Mouse (Mus musculus): ENCODE results near the gene Notch3. TPM values are rescaled to one million over a fixed set of nuclear protein-coding genes. Genes with fewer than 3 reads are reported as not detected.

Gene Notch3
- polyA plus RNA-seq, 1 experiment: 0.23 TPM

GRCm38 (mm10) chr17:32169518-32170225 is 3.0 kb upstream of the Notch3 start:
- peaks cover 54% of the 10 kb centered on the region for H3K27me3 ChIP-seq (replicated peaks)
- no peak overlapping the region for H3K4me3 ChIP-seq (replicated peaks)
- H3K36me3 ChIP-seq (replicated peaks; ENCODE audit: low read length): no peaks in the 10 kb centered on the region
- TF ChIP-seq FLI1 (IDR thresholded peaks at IDR 0.05; ENCODE audit: low read length) (no peak), GATA1 (IDR thresholded peaks at IDR 0.05; ENCODE audit: borderline replicate concordance, low read length) (no peak)
- no peaks in the 10 kb centered on the region for H3K9me3 ChIP-seq
- H3K4me1 ChIP-seq: peaks cover 55% of the 10 kb centered on the region

- TF ChIP-seq FLI1 (IDR thresholded peaks at IDR 0.05; ENCODE audit: low read length) (no peak), GATA1 (IDR thresholded peaks at IDR 0.05; ENCODE audit: borderline replicate concordance, low read length) (no peak)
- no peaks in the 10 kb centered on the region for H3K9me3 ChIP-seq
- H3K4me1 ChIP-seq: peaks cover 64% of the 10 kb centered on the region
- no peaks in the 10 kb centered on the region for H3K36me3 ChIP-seq (replicated peaks; ENCODE audit: low read length)
- peak overlapping the region; percentile 88 for H3K4me3 ChIP-seq (replicated peaks)
- peaks cover 76% of the 10 kb centered on the region for H3K27me3 ChIP-seq (replicated peaks)
Observed at GRCm38 (mm10) chr17:32165803-32166595, 653 bp downstream of the Notch3 start.

- H3K4me1 ChIP-seq: peaks cover 67% of the 10 kb centered on the region
- H3K27me3 ChIP-seq (replicated peaks): peaks cover 82% of the 10 kb centered on the region
- peak overlapping the region; percentile 66 for H3K4me3 ChIP-seq (replicated peaks)
Observed at GRCm38 (mm10) chr17:32165266-32165802, 1.3 kb downstream of the Notch3 start.

GRCm38 (mm10) chr17:32164780-32165179 is 1.9 kb downstream of the Notch3 start:
- Histone ChIP-seq H3K4me1 (peaks cover 62% of the 10 kb centered on the region), H3K4me3 (replicated peaks) (peak overlapping the region; percentile 50), H3K27me3 (replicated peaks) (peaks cover 87% of the 10 kb centered on the region), H3K36me3 (replicated peaks; ENCODE audit: low read length) (no peaks in the 10 kb centered on the region), H3K9me3 (no peaks in the 10 kb centered on the region)
- no peak for TF ChIP-seq GATA1 (IDR thresholded peaks at IDR 0.05; ENCODE audit: borderline replicate concordance, low read length)
- TF ChIP-seq FLI1 (IDR thresholded peaks at IDR 0.05; ENCODE audit: low read length): no peak

More at GRCm38 (mm10) chr17:32165266-32165802, 1.3 kb downstream of the Notch3 start:
- no peaks in the 10 kb centered on the region for H3K36me3 ChIP-seq (replicated peaks; ENCODE audit: low read length)
- TF ChIP-seq FLI1 (IDR thresholded peaks at IDR 0.05; ENCODE audit: low read length): no peak
- TF ChIP-seq GATA1 (IDR thresholded peaks at IDR 0.05; ENCODE audit: borderline replicate concordance, low read length): no peak
- no peaks in the 10 kb centered on the region for H3K9me3 ChIP-seq

- Histone ChIP-seq H3K27me3 (replicated peaks) (peaks cover 87% of the 10 kb centered on the region), H3K9me3 (no peaks in the 10 kb centered on the region), H3K4me1 (peaks cover 57% of the 10 kb centered on the region), H3K4me3 (replicated peaks) (no peak overlapping the region), H3K36me3 (replicated peaks; ENCODE audit: low read length) (no peaks in the 10 kb centered on the region)
- no peak for TF ChIP-seq FLI1 (IDR thresholded peaks at IDR 0.05; ENCODE audit: low read length)
- TF ChIP-seq GATA1 (IDR thresholded peaks at IDR 0.05; ENCODE audit: borderline replicate concordance, low read length): no peak
Observed at GRCm38 (mm10) chr17:32163910-32164650, 2.6 kb downstream of the Notch3 start.

- Histone ChIP-seq H3K9me3 (no peaks in the 10 kb centered on the region), H3K4me3 (replicated peaks) (peak overlapping the region; percentile 88), H3K36me3 (replicated peaks; ENCODE audit: low read length) (no peaks in the 10 kb centered on the region), H3K27me3 (replicated peaks) (peaks cover 86% of the 10 kb centered on the region), H3K4me1 (peaks cover 64% of the 10 kb centered on the region)
- TF ChIP-seq FLI1 (IDR thresholded peaks at IDR 0.05; ENCODE audit: low read length) (no peak), GATA1 (IDR thresholded peaks at IDR 0.05; ENCODE audit: borderline replicate concordance, low read length) (no peak)
Observed at GRCm38 (mm10) chr17:32162112-32162850, 4.4 kb downstream of the Notch3 start.

- Histone ChIP-seq H3K4me1 (peaks cover 53% of the 10 kb centered on the region), H3K36me3 (replicated peaks; ENCODE audit: low read length) (no peaks in the 10 kb centered on the region), H3K27me3 (replicated peaks) (peaks cover 82% of the 10 kb centered on the region), H3K4me3 (replicated peaks) (no peak overlapping the region), H3K9me3 (no peaks in the 10 kb centered on the region)
- TF ChIP-seq GATA1 (IDR thresholded peaks at IDR 0.05; ENCODE audit: borderline replicate concordance, low read length) (no peak), FLI1 (IDR thresholded peaks at IDR 0.05; ENCODE audit: low read length) (no peak)
Observed at GRCm38 (mm10) chr17:32160882-32161281, 5.8 kb downstream of the Notch3 start.

GRCm38 (mm10) chr17:32158841-32159240 is 7.8 kb downstream of the Notch3 start:
- Histone ChIP-seq H3K27me3 (replicated peaks) (peaks cover 76% of the 10 kb centered on the region), H3K4me1 (peaks cover 34% of the 10 kb centered on the region), H3K9me3 (no peaks in the 10 kb centered on the region), H3K36me3 (replicated peaks; ENCODE audit: low read length) (no peaks in the 10 kb centered on the region), H3K4me3 (replicated peaks) (no peak overlapping the region)
- TF ChIP-seq FLI1 (IDR thresholded peaks at IDR 0.05; ENCODE audit: low read length): no peak
- TF ChIP-seq GATA1 (IDR thresholded peaks at IDR 0.05; ENCODE audit: borderline replicate concordance, low read length): no peak

GRCm38 (mm10) chr17:32146718-32147117 is 19.9 kb downstream of the Notch3 start:
- peaks cover 40% of the 10 kb centered on the region for H3K4me1 ChIP-seq
- H3K27me3 ChIP-seq (replicated peaks): peaks cover 57% of the 10 kb centered on the region
- H3K9me3 ChIP-seq: no peaks in the 10 kb centered on the region
- TF ChIP-seq FLI1 (IDR thresholded peaks at IDR 0.05; ENCODE audit: low read length) (no peak), GATA1 (IDR thresholded peaks at IDR 0.05; ENCODE audit: borderline replicate concordance, low read length) (no peak)
- H3K4me3 ChIP-seq (replicated peaks): peak overlapping the region; percentile 66
- H3K36me3 ChIP-seq (replicated peaks; ENCODE audit: low read length): no peaks in the 10 kb centered on the region

Measured in megakaryocyte, embryonic 14.5 days (primary cell).